Mouse (Mus musculus) E14TG2a.4 (cell line): ENCODE results near the gene Bscl2.

Experiments
- CTCF ChIP-seq: conservative IDR thresholded peaks from 2 replicates; pipeline ENCODE4 v1.5.1; 2014; ENCODE audit warnings: low read length
- NANOG ChIP-seq: IDR thresholded peaks from 2 replicates; pipeline ENCODE4 v1.6.1; 2014; ENCODE audit warnings: borderline replicate concordance, low read length, mixed read lengths

DNA sequence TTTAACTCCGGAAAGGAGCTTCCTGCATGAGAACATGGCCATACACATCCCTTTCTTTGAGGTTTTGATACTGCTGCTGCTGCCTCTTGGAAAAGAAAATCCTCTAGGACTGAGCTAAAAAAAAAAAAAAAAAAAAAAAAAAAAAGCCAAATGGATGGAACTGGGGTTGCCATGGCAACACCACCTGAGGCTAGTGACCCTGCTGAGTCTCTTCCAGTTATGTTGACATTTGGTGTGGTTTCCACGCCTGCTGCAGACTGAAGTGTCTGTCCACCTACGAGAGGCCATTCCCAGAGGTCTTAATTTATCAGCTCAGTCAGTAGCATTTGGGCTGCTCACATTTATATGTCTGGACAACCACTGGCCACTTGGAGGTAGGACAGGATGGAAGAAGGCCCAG, 48.7 kb upstream of the Bscl2 start:
- TF ChIP-seq CTCF (no peak), NANOG (no peak)
